Mouse (Mus musculus): ENCODE results near the gene Rere. TPM values are rescaled to one million over a fixed set of nuclear protein-coding genes. Genes with fewer than 3 reads are reported as not detected.

Rere gene
- polyA plus RNA-seq, 1 experiment from 2014 or later: 39.0 TPM

GRCm38 (mm10) chr4:150361986-150362691 is 80.7 kb downstream of the Rere start:
- Histone ChIP-seq H3K27ac (peak overlapping the region; percentile 68), H3K27me3 (no peaks in the 10 kb centered on the region), H3K4me1 (replicated peaks) (peaks cover 26% of the 10 kb centered on the region), H3K4me2 (no peak overlapping the region), H3K9me3 (no peaks in the 10 kb centered on the region), H3K9ac (0 out of 2 replicates have a peak overlapping the region, but pooled peaks have one; percentile 19), H3K4me3 (no peak overlapping the region), H3K36me3 (no peaks in the 10 kb centered on the region)
- 16% methylated on average over 8 of the region's 8 CpGs for WGBS
- no peak for ATAC-seq (ENCODE audit: low FRiP score)

- Histone ChIP-seq H3K36me3 (no peaks in the 10 kb centered on the region), H3K4me1 (replicated peaks) (peaks cover 26% of the 10 kb centered on the region), H3K9ac (no peak overlapping the region), H3K27me3 (no peaks in the 10 kb centered on the region), H3K9me3 (no peaks in the 10 kb centered on the region), H3K4me3 (no peak overlapping the region), H3K27ac (no peak overlapping the region), H3K4me2 (no peak overlapping the region)
- WGBS: 43% methylated on average over 5 of the region's 5 CpGs
- ATAC-seq (ENCODE audit: low FRiP score): no peak
Observed at GRCm38 (mm10) chr4:150362858-150363257, 81.4 kb downstream of the Rere start.

DNA sequence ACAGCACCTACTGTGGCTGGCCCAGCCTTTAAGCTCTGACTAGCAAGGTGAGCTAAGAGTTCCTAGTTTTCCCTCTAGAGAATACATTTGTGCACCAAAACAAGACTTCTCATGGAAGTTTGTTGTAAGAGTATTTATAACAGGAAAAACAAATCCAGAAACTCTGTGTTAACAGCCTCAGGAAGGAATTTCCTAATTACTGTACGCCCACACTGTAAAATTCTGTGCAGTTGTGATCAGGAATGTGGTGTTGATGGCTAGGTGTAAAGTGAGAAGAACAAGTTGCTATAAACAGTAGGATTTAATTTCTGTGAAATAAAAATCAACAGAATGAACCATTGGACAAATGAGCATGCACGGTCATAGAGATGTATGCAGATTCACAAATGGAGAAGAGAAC is 83.3 kb downstream of the Rere start:
- no peaks in the 10 kb centered on the region for H3K27me3 ChIP-seq
- H3K4me3 ChIP-seq: no peak overlapping the region
- no peaks in the 10 kb centered on the region for H3K36me3 ChIP-seq
- WGBS: 92% methylated on average over 2 of the region's 2 CpGs
- H3K9me3 ChIP-seq: no peaks in the 10 kb centered on the region
- H3K4me2 ChIP-seq: no peak overlapping the region
- H3K27ac ChIP-seq: no peak overlapping the region
- no peak for ATAC-seq (ENCODE audit: low FRiP score)
- no peak overlapping the region for H3K9ac ChIP-seq
- H3K4me1 ChIP-seq (replicated peaks): peaks cover 38% of the 10 kb centered on the region

GRCm38 (mm10) chr4:150366510-150367208 is 85.2 kb downstream of the Rere start:
- H3K4me2 ChIP-seq: no peak overlapping the region
- H3K9me3 ChIP-seq: no peaks in the 10 kb centered on the region
- no peaks in the 10 kb centered on the region for H3K36me3 ChIP-seq
- 79% methylated on average over 6 of the region's 6 CpGs for WGBS
- H3K27me3 ChIP-seq: no peaks in the 10 kb centered on the region
- no peak for ATAC-seq (ENCODE audit: low FRiP score)
- no peak overlapping the region for H3K9ac ChIP-seq
- 0 out of 2 replicates have a peak overlapping the region, but pooled peaks have one; percentile 13 for H3K27ac ChIP-seq
- peaks cover 47% of the 10 kb centered on the region for H3K4me1 ChIP-seq (replicated peaks)
- H3K4me3 ChIP-seq: no peak overlapping the region

GRCm38 (mm10) chr4:150371580-150372380 is 90.3 kb downstream of the Rere start:
- H3K27ac ChIP-seq: peak overlapping the region; percentile 97
- peak overlapping the region; percentile 90 for H3K9ac ChIP-seq
- H3K4me1 ChIP-seq (replicated peaks): peaks cover 76% of the 10 kb centered on the region
- H3K36me3 ChIP-seq: no peaks in the 10 kb centered on the region
- H3K9me3 ChIP-seq: no peaks in the 10 kb centered on the region
- ATAC-seq (ENCODE audit: low FRiP score): peak; percentile 89
- H3K4me2 ChIP-seq: peak overlapping the region; percentile 96
- H3K4me3 ChIP-seq: peak overlapping the region; percentile 62
- no peaks in the 10 kb centered on the region for H3K27me3 ChIP-seq
- under 1% methylated on average over 58 of the region's 58 CpGs for WGBS

DNA sequence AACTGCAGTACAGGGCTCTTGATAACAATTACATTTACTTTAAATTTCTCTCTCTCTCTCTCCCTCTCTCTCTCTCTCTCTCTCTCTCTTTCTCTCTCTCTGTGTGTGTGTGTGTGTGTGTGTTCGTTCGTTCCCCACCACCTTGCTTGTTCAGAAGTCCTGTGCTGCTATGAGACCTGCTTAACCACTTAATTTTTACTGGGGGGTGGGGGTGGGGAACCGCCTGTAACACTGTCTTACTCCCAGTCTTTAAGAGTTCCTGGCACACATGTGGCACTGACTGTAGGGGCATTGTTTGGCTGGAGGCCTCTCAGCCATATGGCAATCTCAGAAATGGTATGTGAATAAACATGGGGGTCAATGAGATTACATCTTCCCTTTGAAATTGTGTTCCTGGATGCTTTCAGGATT is 91.2 kb downstream of the Rere start:
- H3K4me3 ChIP-seq: peak overlapping the region; percentile 62
- no peaks in the 10 kb centered on the region for H3K9me3 ChIP-seq
- ATAC-seq (ENCODE audit: low FRiP score): no peak
- H3K4me2 ChIP-seq: peak overlapping the region; percentile 96
- no peaks in the 10 kb centered on the region for H3K36me3 ChIP-seq
- peaks cover 73% of the 10 kb centered on the region for H3K4me1 ChIP-seq (replicated peaks)
- H3K27me3 ChIP-seq: no peaks in the 10 kb centered on the region
- peak overlapping the region; percentile 90 for H3K9ac ChIP-seq
- H3K27ac ChIP-seq: peak overlapping the region; percentile 97
- 5% methylated on average over 3 of the region's 3 CpGs for WGBS

DNA sequence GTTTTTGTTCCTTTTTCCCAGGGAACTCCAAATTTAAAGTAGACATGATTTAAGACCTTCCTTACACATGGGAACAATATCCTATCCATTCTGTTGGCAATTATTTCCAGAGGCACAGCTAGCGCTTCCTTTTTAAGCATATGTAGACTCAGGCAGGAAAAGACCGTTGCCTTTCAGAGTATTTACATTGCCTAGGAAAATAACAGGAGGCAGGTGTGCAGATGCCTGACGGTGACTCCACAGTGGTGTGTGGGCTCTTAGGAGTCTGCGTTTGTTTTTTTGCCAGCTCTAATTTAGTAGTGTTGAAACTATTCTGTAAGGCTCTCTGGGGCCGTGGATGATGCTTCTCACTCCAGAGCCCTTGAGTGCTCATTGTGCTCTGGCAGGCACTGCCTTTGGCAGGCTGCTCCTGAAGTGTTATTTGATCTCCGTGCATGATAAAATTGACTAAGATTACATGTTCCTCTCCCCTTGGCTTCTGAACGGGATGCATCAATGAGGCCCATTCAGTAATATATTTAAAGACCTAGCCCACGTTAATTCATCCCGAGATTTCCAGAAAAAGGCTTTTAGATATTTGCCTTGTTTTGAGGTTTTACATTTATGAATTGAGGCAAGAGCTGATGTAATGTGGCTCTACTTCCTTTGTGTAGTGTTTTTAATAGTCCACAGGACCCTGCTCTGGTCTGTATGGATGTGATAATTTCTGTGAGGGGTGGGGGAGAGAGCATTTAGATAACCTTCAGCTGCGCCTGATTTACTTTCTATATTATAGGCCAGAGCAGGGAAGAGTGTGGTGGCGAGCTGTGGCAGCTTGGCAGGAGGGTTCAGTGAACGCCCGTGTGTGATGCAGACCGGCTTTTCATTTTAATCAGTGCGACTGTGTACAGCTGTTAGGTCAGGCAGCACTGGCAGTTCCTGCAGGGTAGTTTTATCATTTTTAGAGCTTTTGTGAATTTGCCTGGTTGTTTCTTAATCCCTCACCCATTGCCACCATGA is 92.0 kb downstream of the Rere start:
- H3K9me3 ChIP-seq: no peaks in the 10 kb centered on the region
- H3K9ac ChIP-seq: peak overlapping the region; percentile 90
- no peaks in the 10 kb centered on the region for H3K36me3 ChIP-seq
- 4% methylated on average over 15 of the region's 15 CpGs for WGBS
- peak overlapping the region; percentile 96 for H3K4me2 ChIP-seq
- no peaks in the 10 kb centered on the region for H3K27me3 ChIP-seq
- peaks cover 75% of the 10 kb centered on the region for H3K4me1 ChIP-seq (replicated peaks)
- peak overlapping the region; percentile 97 for H3K27ac ChIP-seq
- ATAC-seq (ENCODE audit: low FRiP score): peak; percentile 21
- peak overlapping the region; percentile 62 for H3K4me3 ChIP-seq

DNA sequence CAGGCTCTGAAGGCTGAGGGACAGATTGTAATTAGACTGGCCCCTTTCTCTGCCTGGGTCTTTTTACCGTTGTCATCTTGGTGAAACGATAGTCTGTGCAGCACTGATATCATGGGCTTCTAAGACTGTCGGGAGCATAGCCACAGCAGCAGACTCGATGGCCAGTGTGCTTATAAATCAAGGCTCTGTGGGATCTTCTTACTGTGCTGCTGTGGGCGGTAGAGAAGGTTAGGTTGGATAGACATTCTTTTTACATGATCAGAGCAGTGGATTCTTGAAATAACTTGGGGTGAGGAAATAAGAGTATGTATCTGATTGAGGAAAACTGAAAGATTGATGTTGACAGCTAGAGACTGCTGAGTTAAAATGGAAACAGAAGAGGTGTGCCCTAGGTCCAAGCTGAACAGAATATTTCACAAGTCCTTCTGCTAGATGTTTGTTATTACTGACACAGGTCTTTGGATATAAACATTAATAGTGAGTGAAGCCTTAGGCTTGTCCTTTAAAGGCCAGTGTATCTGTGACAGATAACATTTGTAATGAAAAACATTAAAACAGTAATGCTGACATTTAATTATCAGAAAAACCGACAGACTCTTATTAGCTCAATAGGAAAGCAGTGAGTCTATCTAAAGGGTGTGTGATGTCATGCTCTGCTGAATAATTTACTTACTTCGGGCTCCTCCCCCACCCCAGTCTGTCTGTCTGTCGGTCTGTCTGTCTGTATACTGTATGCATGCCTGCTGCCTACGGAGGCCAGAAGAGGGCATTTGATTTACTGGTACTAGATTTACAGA is 93.4 kb downstream of the Rere start:
- Histone ChIP-seq H3K4me2 (peak overlapping the region; percentile 96), H3K27me3 (no peaks in the 10 kb centered on the region), H3K36me3 (no peaks in the 10 kb centered on the region), H3K9ac (peak overlapping the region; percentile 58), H3K4me3 (0 out of 2 replicates have a peak overlapping the region, but pooled peaks have one; percentile 2), H3K9me3 (no peaks in the 10 kb centered on the region), H3K4me1 (replicated peaks) (peaks cover 72% of the 10 kb centered on the region), H3K27ac (peak overlapping the region; percentile 97)
- ATAC-seq (ENCODE audit: low FRiP score): no peak
- 35% methylated on average over 9 of the region's 9 CpGs for WGBS

DNA sequence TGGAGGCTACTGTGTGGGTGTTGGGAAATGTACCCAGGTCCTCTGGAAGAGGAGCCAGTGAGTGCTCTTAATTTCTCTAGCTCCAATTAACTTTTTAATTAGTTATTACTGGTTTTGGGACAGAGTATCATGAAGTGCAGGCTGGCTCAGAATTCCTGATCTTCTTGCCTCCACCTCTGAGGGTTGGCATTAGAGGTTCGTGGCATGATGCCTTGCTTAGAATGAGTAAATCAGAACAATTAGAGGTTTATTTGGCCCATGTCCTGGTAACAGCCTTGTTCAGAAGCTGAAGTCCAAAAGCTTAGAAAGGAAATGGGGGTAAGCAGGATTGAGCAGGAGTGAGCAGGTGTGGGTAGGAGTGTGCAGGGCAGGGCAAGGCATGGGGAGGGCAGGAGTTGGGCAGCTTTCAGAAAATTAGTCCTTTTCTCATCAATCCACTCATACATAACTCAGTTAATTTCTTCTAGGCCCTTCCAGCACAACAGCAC is 94.0 kb downstream of the Rere start:
- Histone ChIP-seq H3K27ac (peak overlapping the region; percentile 36), H3K4me2 (no peak overlapping the region), H3K9ac (no peak overlapping the region; the same call in 1 of the 2 replicates), H3K9me3 (no peaks in the 10 kb centered on the region), H3K4me3 (no peak overlapping the region), H3K4me1 (replicated peaks) (peaks cover 66% of the 10 kb centered on the region), H3K36me3 (no peaks in the 10 kb centered on the region), H3K27me3 (no peaks in the 10 kb centered on the region)
- no peak for ATAC-seq (ENCODE audit: low FRiP score)
- 79% methylated on average over 1 of the region's 1 CpGs for WGBS

DNA sequence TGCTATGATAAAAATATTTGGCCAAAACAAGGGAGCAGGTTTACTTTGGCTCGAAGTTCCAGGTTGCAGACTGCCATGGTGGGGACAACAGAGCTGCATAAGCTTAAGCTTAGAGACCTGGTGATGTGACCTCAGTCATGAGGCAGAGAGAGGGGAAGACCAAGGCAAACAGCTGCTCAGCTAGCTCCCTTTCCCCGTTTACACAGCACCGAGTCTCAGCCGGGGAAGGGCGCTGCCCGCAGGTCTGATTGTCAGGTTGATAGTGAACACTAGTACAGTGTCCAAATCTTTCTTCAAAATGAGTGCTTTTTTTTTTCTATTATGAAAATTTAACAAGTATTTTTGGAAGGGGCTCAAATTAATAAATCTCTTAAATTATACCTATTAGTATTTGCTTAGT is 97.9 kb downstream of the Rere start:
- Histone ChIP-seq H3K27ac (no peak overlapping the region), H3K9ac (no peak overlapping the region), H3K36me3 (no peaks in the 10 kb centered on the region), H3K4me1 (replicated peaks) (peaks cover 49% of the 10 kb centered on the region), H3K4me3 (no peak overlapping the region), H3K27me3 (no peaks in the 10 kb centered on the region), H3K4me2 (no peak overlapping the region), H3K9me3 (no peaks in the 10 kb centered on the region)
- WGBS: 83% methylated on average over 6 of the region's 6 CpGs
- ATAC-seq (ENCODE audit: low FRiP score): no peak

GRCm38 (mm10) chr4:150379772-150380171 is 98.3 kb downstream of the Rere start:
- H3K9ac ChIP-seq: no peak overlapping the region
- no peaks in the 10 kb centered on the region for H3K27me3 ChIP-seq
- ATAC-seq (ENCODE audit: low FRiP score): no peak
- no peak overlapping the region for H3K4me3 ChIP-seq
- peaks cover 49% of the 10 kb centered on the region for H3K4me1 ChIP-seq (replicated peaks)
- no peak overlapping the region for H3K4me2 ChIP-seq
- H3K36me3 ChIP-seq: no peaks in the 10 kb centered on the region
- H3K9me3 ChIP-seq: no peaks in the 10 kb centered on the region
- 56% methylated on average over 2 of the region's 2 CpGs for WGBS
- no peak overlapping the region; the same call in 1 of the 2 replicates for H3K27ac ChIP-seq

Measured in hindbrain, embryonic 13.5 days (tissue).